Mouse (Mus musculus) C2C12 (cell line): ENCODE data around the gene Mfsd1. TPM values are rescaled to one million over a fixed set of nuclear protein-coding genes. Genes with fewer than 3 reads are reported as not detected.

ENCODE experiments used
- H3K27me3 ChIP-seq: one replicate; pipeline ENCODE4 v1.6.1; 2011; ENCODE audit not compliant: control insufficient read depth, insufficient read depth, insufficient read length
- H3K36me3 ChIP-seq: one replicate; pipeline ENCODE4 v1.6.1; 2011; ENCODE audit not compliant: control insufficient read depth, insufficient read depth
- H3K4me3 ChIP-seq: one replicate; pipeline ENCODE4 v1.5.1; 2011; ENCODE audit warnings: mild to moderate bottlenecking, control low read depth; ENCODE audit not compliant: poor library complexity, insufficient read depth, severe bottlenecking
- H3K79me2 ChIP-seq: one replicate; pipeline ENCODE4 v1.6.1; 2011; ENCODE audit not compliant: control insufficient read depth, insufficient read depth
- H3K79me3 ChIP-seq: one replicate; pipeline ENCODE4 v1.6.1; 2011; ENCODE audit warnings: low read depth, control low read depth
- H3ac ChIP-seq: one replicate; pipeline ENCODE3; 2011; ENCODE audit warnings: low read depth; ENCODE audit not compliant: control insufficient read depth, insufficient read length
- CEBPB ChIP-seq: IDR thresholded peaks from one replicate; pipeline ENCODE4 v1.6.1; 2011; ENCODE audit warnings: low read depth, mild to moderate bottlenecking, control low read depth, moderate library complexity
- CTCF ChIP-seq: IDR thresholded peaks from one replicate; pipeline ENCODE4 v1.5.1; 2011; ENCODE audit not compliant: control insufficient read depth, insufficient read depth, insufficient read length
- FOSL1 ChIP-seq: IDR thresholded peaks from one replicate; pipeline ENCODE4 v1.8.0; 2011; ENCODE audit warnings: mild to moderate bottlenecking, low read length; ENCODE audit not compliant: poor library complexity, insufficient read depth, severe bottlenecking
- MAX ChIP-seq: IDR thresholded peaks from one replicate; pipeline ENCODE4 v1.6.1; 2011; ENCODE audit warnings: mild to moderate bottlenecking, control low read depth
- MYOD1 ChIP-seq: IDR thresholded peaks from one replicate; pipeline ENCODE4 v1.6.1; 2011; ENCODE audit warnings: low read depth; ENCODE audit not compliant: control insufficient read depth, insufficient read length
- MYOG ChIP-seq: IDR thresholded peaks from one replicate; pipeline ENCODE4 v1.6.1; 2011; ENCODE audit not compliant: control insufficient read depth, insufficient read length; ENCODE audit errors: extremely low read depth
- USF1 ChIP-seq: IDR thresholded peaks from one replicate; pipeline ENCODE4 v1.6.1; 2011; ENCODE audit warnings: low read depth, mild to moderate bottlenecking, control low read depth, moderate library complexity
- polyA plus RNA-seq: library from polyadenylated mRNA; unstranded; fragments of >200 nt; fragmentation: generic; extraction: Trizol; gene quantifications from one replicate; pipeline ENCODE4 v1.2.1, GENCODE M21; 2012; ENCODE audit warnings: missing spikeins

The Mfsd1 gene
- polyA plus RNA-seq, 1 experiment, result 53.6 TPM

DNA sequence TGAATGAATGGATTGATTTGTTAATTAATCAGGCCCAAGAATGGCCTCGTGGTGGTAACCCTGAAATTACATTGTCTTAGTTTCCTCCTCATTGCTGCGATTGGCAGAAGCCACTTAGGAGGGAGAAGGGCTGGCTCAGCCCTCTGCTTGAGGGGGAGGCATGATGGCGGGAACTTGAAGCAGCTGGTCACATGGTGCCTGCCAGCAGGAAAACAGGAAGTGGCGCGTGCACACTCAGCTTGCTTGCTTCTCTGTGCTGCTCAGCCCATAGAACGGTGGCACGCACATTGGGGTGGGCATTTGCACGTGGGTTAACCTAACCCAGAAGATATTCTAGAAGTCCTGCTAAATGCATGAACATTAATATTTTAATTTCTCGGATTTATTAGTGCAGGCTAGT is 4.9 kb downstream of the Mfsd1 start:
- Histone ChIP-seq H3K36me3 (peaks cover 64% of the 10 kb centered on the region), H3K79me3 (peaks cover 6% of the 10 kb centered on the region), H3ac (no peak overlapping the region), H3K27me3 (no peaks in the 10 kb centered on the region), H3K4me3 (no peak overlapping the region), H3K79me2 (peaks cover 19% of the 10 kb centered on the region)
- TF ChIP-seq MYOG (no peak), CTCF (no peak), CEBPB (no peak)

DNA sequence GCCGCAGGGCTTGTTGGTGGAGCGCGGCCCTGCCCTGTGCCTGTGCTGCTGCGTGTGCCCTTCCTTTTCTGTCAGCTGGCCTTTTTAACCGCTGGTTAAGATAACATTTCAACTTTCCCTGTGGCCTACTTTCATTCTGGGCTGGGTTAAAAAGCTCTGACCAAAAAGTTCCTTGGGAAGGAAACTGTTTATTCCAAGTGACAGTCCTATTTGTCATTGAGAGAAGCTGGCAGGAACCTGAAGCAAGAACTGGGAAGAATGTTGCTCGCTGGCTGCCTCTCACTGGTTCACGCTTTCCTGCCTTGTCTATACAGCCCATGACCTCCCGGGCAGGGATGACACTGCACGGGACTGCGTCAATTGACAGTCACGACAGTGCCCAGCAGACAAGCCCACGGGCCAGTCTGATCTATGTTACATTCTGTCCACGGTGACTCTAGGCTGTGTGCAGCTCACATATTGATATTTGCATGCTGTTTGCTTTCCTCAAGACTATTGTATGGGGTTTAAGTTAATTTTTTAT is 19.1 kb downstream of the Mfsd1 start:
- no peaks in the 10 kb centered on the region for H3K79me2 ChIP-seq
- H3K79me3 ChIP-seq, result no peaks in the 10 kb centered on the region
- H3K27me3 ChIP-seq, result no peaks in the 10 kb centered on the region
- no peak overlapping the region for H3K4me3 ChIP-seq
- TF ChIP-seq CTCF, result no peak
- no peak for TF ChIP-seq CEBPB
- no peak for TF ChIP-seq USF1
- no peak overlapping the region for H3ac ChIP-seq
- H3K36me3 ChIP-seq, result peaks cover 70% of the 10 kb centered on the region

DNA sequence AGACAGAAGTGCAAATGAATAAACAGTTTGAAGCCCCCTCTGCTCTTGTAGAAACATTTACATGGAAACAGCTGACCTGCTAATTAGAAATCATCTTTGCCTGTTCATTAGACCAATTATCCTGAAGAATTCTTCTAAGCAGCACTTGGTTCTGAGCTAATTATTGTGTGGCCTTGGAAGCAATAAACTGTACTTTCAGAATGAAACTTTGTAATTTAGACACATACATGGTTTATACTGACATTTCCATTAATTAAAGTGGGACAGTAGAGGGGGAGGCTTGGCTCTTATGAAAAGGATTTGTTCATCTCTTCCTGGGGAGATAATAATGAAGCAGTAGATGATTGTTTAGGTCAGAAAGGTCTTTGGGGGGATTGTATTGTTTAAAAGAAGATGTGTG is 35.7 kb downstream of the Mfsd1 start:
- no peak overlapping the region for H3K4me3 ChIP-seq
- H3K79me3 ChIP-seq, result no peaks in the 10 kb centered on the region
- TF ChIP-seq MAX, result no peak
- TF ChIP-seq CTCF, result no peak
- TF ChIP-seq MYOD1, result no peak
- no peak for TF ChIP-seq MYOG
- no peak for TF ChIP-seq FOSL1
- no peak for TF ChIP-seq CEBPB
- no peak for TF ChIP-seq USF1
- no peaks in the 10 kb centered on the region for H3K36me3 ChIP-seq
- H3ac ChIP-seq, result no peak overlapping the region
- H3K79me2 ChIP-seq, result no peaks in the 10 kb centered on the region
- H3K27me3 ChIP-seq, result peaks cover 22% of the 10 kb centered on the region

DNA sequence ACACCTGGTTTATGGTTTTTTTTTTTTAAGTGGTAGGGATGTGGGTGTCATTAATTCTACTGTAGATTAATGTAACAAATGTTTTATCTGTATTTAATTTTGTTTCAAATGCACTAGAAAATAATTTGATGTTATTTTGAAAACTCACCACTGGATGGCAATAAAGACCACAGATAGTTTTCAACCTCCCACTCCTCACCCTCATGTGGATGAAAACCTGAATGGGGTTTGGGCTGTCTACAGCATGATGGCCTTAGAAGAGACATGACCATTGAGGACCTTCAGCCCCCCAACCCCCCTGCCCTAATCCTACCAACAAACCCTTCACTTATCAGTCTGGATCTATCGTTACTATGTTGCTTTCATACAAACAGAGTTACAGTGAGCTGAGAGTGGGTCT is 42.1 kb downstream of the Mfsd1 start:
- Histone ChIP-seq H3K27me3 (peaks cover 17% of the 10 kb centered on the region), H3ac (no peak overlapping the region), H3K4me3 (no peak overlapping the region), H3K36me3 (no peaks in the 10 kb centered on the region), H3K79me2 (no peaks in the 10 kb centered on the region), H3K79me3 (no peaks in the 10 kb centered on the region)
- TF ChIP-seq FOSL1, result no peak
- no peak for TF ChIP-seq MYOG
- TF ChIP-seq MAX, result no peak
- TF ChIP-seq USF1, result no peak
- no peak for TF ChIP-seq CEBPB
- TF ChIP-seq MYOD1, result no peak
- TF ChIP-seq CTCF, result no peak

DNA sequence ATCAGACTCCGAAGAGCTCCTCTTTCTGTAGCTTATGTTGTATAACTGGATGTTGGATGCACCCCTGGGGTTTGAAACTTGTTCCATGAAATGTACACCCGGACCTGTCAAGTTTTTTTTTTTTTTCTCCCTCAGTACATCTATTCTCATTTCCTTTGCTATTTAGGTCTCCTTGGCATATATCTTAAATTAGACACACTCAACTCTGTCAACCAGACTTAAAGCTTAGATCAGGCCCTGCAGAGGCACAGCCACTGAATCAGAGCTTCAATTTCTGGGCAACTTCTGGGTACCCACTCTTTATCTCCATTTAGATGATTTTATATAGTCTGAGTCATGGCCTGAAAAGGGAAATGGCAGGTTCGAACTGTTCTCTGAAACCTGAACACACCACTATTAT is 60.6 kb downstream of the Mfsd1 start:
- TF ChIP-seq FOSL1, result no peak
- Histone ChIP-seq H3K4me3 (no peak overlapping the region), H3K27me3 (no peaks in the 10 kb centered on the region), H3K79me3 (no peaks in the 10 kb centered on the region), H3K79me2 (no peaks in the 10 kb centered on the region), H3K36me3 (no peaks in the 10 kb centered on the region), H3ac (no peak overlapping the region)

DNA sequence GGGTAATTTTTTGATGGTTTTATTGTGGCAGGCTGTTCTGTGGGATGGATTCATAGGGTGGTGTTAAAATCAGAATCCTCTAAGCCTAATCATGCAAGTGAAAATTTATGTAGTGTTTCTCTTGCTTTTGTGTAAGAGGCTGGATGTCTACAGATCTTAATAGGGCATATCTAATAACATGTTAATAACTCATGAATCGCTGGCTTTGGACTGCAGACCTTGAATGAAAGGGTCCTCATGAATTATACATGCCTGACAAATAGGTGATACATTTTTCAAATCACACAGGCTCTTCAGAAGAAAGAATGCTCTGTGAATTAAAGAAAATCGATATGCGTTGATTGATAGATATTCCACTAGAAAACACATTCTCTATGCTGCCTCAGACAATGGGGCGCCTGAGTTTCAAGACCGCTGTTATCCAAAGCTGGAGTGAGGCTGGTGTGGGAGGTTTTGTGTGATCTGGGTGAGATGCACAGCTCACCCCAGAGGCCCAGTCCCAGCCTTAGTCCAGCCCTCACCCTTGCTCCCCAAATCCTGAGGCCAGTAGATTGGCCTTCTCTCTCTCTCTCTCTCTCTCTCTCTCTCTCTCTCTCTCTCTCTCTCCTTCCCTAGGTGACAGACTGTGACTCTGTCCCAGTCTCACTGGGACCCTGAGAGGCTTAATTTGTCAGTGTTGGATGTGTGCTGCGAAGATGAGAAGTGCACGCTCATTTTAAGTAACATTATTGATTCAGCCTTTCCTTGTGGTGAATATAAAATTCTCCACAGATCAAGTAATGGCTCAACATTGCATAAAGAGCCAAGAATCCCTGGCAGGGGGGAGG is 63.3 kb downstream of the Mfsd1 start:
- H3K79me2 ChIP-seq, result no peaks in the 10 kb centered on the region
- TF ChIP-seq CTCF (no peak), FOSL1 (no peak), MYOG (no peak), USF1 (no peak), MAX (no peak), MYOD1 (no peak), CEBPB (no peak)
- no peaks in the 10 kb centered on the region for H3K79me3 ChIP-seq
- no peaks in the 10 kb centered on the region for H3K36me3 ChIP-seq
- H3ac ChIP-seq, result no peak overlapping the region
- H3K27me3 ChIP-seq, result no peaks in the 10 kb centered on the region
- no peak overlapping the region for H3K4me3 ChIP-seq

Other genes with a start within 250 kb of the Mfsd1 start
- 2.2 TPM for gene Mlf1, start 208.6 kb upstream of the Mfsd1 start, polyA plus RNA-seq
- gene Gm17402, start 207.6 kb upstream of the Mfsd1 start, polyA plus RNA-seq, result not detected
- gene Gfm1, start 152.6 kb upstream of the Mfsd1 start, polyA plus RNA-seq, result 41.4 TPM
- gene Lxn, start 118.8 kb upstream of the Mfsd1 start, polyA plus RNA-seq, result 17.2 TPM
- gene Rarres1, start 67.2 kb upstream of the Mfsd1 start, polyA plus RNA-seq, result not detected